Mouse (Mus musculus) MEL (cell line): ENCODE results near the gene Catip. TPM values are rescaled to one million over a fixed set of nuclear protein-coding genes. Genes with fewer than 3 reads are reported as not detected.
A peak's percentile ranks its signal among the peaks of the same experiment; 100 is the strongest.

ENCODE experiments used
- DNase-seq: peaks from one replicate; pipeline ENCODE4 v3.0.0; 2011; ENCODE audit warnings: low read depth, low spot score
- H3K27ac ChIP-seq: 2 replicates; pipeline ENCODE4 v1.5.1; 2012; ENCODE audit warnings: low read depth, mild to moderate bottlenecking, control low read depth, low read length, moderate library complexity; ENCODE audit not compliant: control insufficient read depth
- H3K27me3 ChIP-seq, 2 experiments: fragments of 150-350 bp in 1 of 2; sonication (generic) in 1 of 2; 2 replicates each; pipeline ENCODE4 v1.6.1; 2012; ENCODE audit warnings: low read length in 2 of 2, mild to moderate bottlenecking in 2 of 2, improper control_type of control experiment in 1 of 2, moderate library complexity in 1 of 2; ENCODE audit not compliant: insufficient read depth in 2 of 2, control insufficient read depth in 1 of 2
- H3K36me3 ChIP-seq, 2 experiments: 2 replicates each; pipeline ENCODE4 v1.6.1; 2012 to 2014; ENCODE audit warnings: low read length in 2 of 2, improper control_type of control experiment in 1 of 2, inconsistent platforms in 1 of 2, mild to moderate bottlenecking in 1 of 2; ENCODE audit not compliant: insufficient read depth in 2 of 2, control insufficient read depth in 1 of 2
- H3K4me1 ChIP-seq, 2 experiments: fragments of 150-350 bp in 1 of 2; sonication (generic) in 1 of 2; 2 replicates each; pipeline ENCODE4 v1.6.1; 2012; ENCODE audit warnings: low read length in 2 of 2, improper control_type of control experiment in 1 of 2, mild to moderate bottlenecking in 1 of 2; ENCODE audit not compliant: insufficient read depth in 2 of 2, control insufficient read depth in 1 of 2
- H3K4me3 ChIP-seq, 2 experiments: fragments of 150-350 bp in 1 of 2; sonication (generic) in 1 of 2; 2 replicates each; pipeline ENCODE4 v1.5.1; 2012; ENCODE audit warnings: low read depth in 2 of 2, low read length in 2 of 2, mild to moderate bottlenecking in 2 of 2, moderate library complexity in 2 of 2, control low read depth in 1 of 2, improper control_type of control experiment in 1 of 2; ENCODE audit not compliant: control insufficient read depth in 1 of 2, insufficient read depth in 1 of 2
- H3K79me2 ChIP-seq: 2 replicates; pipeline ENCODE4 v1.6.1; 2012; ENCODE audit warnings: mild to moderate bottlenecking, low read length, moderate library complexity; ENCODE audit not compliant: control insufficient read depth, poor library complexity, insufficient read depth
- H3K9ac ChIP-seq: 2 replicates; pipeline ENCODE4 v1.6.1; 2012; ENCODE audit warnings: low read depth, mild to moderate bottlenecking, control low read depth, low read length, moderate library complexity; ENCODE audit not compliant: control insufficient read depth, poor library complexity, severe bottlenecking
- H3K9me3 ChIP-seq: fragments of 150-350 bp; sonication (generic); replicated peaks from 2 replicates; pipeline ENCODE4 v1.6.1; 2012; ENCODE audit warnings: mild to moderate bottlenecking, low read length, improper control_type of control experiment, moderate library complexity; ENCODE audit not compliant: insufficient read depth
- BHLHE40 ChIP-seq: IDR thresholded peaks from 2 replicates; pipeline ENCODE4 v1.6.1; 2012; ENCODE audit warnings: low read depth, mild to moderate bottlenecking, inconsistent platforms, low read length, improper control_type of control experiment, borderline replicate concordance
- CHD1 ChIP-seq: IDR thresholded peaks from 2 replicates; pipeline ENCODE4 v1.6.1; 2012; ENCODE audit warnings: low read depth, mild to moderate bottlenecking, inconsistent platforms, low read length, improper control_type of control experiment
- CHD2 ChIP-seq: IDR thresholded peaks from 2 replicates; pipeline ENCODE4 v1.6.1; 2011; ENCODE audit warnings: low read length, improper control_type of control experiment
- ELF1 ChIP-seq: IDR thresholded peaks from 2 replicates; pipeline ENCODE4 v1.6.1; 2014; ENCODE audit warnings: low read depth, mild to moderate bottlenecking, inconsistent platforms, low read length, improper control_type of control experiment, moderate library complexity
- ETS1 ChIP-seq: IDR thresholded peaks from 2 replicates; pipeline ENCODE4 v1.6.1; 2012; ENCODE audit warnings: low read depth, mild to moderate bottlenecking, inconsistent platforms, low read length, improper control_type of control experiment, moderate library complexity
- JUND ChIP-seq: IDR thresholded peaks from 2 replicates; pipeline ENCODE4 v1.6.1; 2011; ENCODE audit warnings: low read depth, mild to moderate bottlenecking, improper control_type of control experiment, low read length
- MAFK ChIP-seq: IDR thresholded peaks from 2 replicates; pipeline ENCODE4 v1.6.1; 2011; ENCODE audit warnings: low read depth, mild to moderate bottlenecking, low read length, improper control_type of control experiment, borderline replicate concordance
- MAX ChIP-seq: IDR thresholded peaks from 2 replicates; pipeline ENCODE4 v1.6.1; 2011; ENCODE audit warnings: low read length, improper control_type of control experiment
- MAZ ChIP-seq: IDR thresholded peaks from 2 replicates; pipeline ENCODE4 v1.6.1; 2012; ENCODE audit warnings: low read depth, mild to moderate bottlenecking, inconsistent platforms, low read length, improper control_type of control experiment
- MYB ChIP-seq: IDR thresholded peaks from 2 replicates; pipeline ENCODE4 v1.6.1; 2011; ENCODE audit warnings: mild to moderate bottlenecking, low read depth, low read length, improper control_type of control experiment
- MYC ChIP-seq: IDR thresholded peaks from 2 replicates; pipeline ENCODE4 v1.6.1; 2011; ENCODE audit warnings: low read depth, mild to moderate bottlenecking, low read length, improper control_type of control experiment, moderate library complexity
- NELFE ChIP-seq: IDR thresholded peaks from 2 replicates; pipeline ENCODE4 v1.6.1; 2011; ENCODE audit warnings: low read depth, low read length, improper control_type of control experiment
- SIN3A ChIP-seq: IDR thresholded peaks from 2 replicates; pipeline ENCODE4 v1.6.1; 2012; ENCODE audit warnings: low read length, improper control_type of control experiment, inconsistent platforms
- SMC3 ChIP-seq: IDR thresholded peaks from 2 replicates; pipeline ENCODE4 v1.6.1; 2011; ENCODE audit warnings: low read depth, low read length, improper control_type of control experiment
- UBTF ChIP-seq: IDR thresholded peaks from 2 replicates; pipeline ENCODE4 v1.6.1; 2012; ENCODE audit warnings: low read depth, mild to moderate bottlenecking, inconsistent platforms, low read length, improper control_type of control experiment, moderate library complexity, borderline replicate concordance; ENCODE audit not compliant: insufficient read depth
- USF2 ChIP-seq, 2 experiments: IDR thresholded peaks; 2 replicates each; pipeline ENCODE4 v1.6.1; 2011 to 2012; ENCODE audit warnings: improper control_type of control experiment in 2 of 2, low read length in 2 of 2, borderline replicate concordance in 1 of 2, inconsistent platforms in 1 of 2, low read depth in 1 of 2, mild to moderate bottlenecking in 1 of 2; ENCODE audit not compliant: insufficient read depth in 1 of 2
- ZC3H11A ChIP-seq: IDR thresholded peaks from 2 replicates; pipeline ENCODE4 v1.6.1; 2012; ENCODE audit warnings: low read depth, mild to moderate bottlenecking, inconsistent platforms, low read length, improper control_type of control experiment
- polyA plus RNA-seq, 2 experiments: library from polyadenylated mRNA; stranded (reverse) in 1 of 2; unstranded in 1 of 2; fragments of >175 nt in 1 of 2; fragments of >200 nt in 1 of 2; gene quantifications; 2 replicates each; pipeline versions ENCODE4 v1.2.1 to v1.2.4; 2012; ENCODE audit warnings: low replicate concordance in 2 of 2, low read depth in 1 of 2; ENCODE audit not compliant: insufficient read length in 2 of 2, insufficient read depth in 1 of 2, missing spikeins in 1 of 2
- total RNA-seq: library from RNA; depleted of rRNA; stranded (reverse); fragments of 300-350 nt; gene quantifications from 2 replicates; pipeline ENCODE4 v1.2.3, GENCODE M21; 2012

Catip gene
- total and polyA plus RNA-seq, 3 experiments = 0.08 TPM; not detected in 1

GRCm38 (mm10) chr1:74332241-74332763 is 29.6 kb upstream of the Catip start (continued):
- TF ChIP-seq NELFE (peak; percentile 79), UBTF (no peak)

- no peaks in the 10 kb centered on the region for H3K79me2 ChIP-seq
- peak overlapping the region; percentile 51 to 72 for H3K4me3 ChIP-seq
- H3K27me3 ChIP-seq = no peaks in the 10 kb centered on the region
- H3K27ac ChIP-seq = no peak overlapping the region
- H3K36me3 ChIP-seq = peaks cover 0 to 13% of the 10 kb centered on the region in 2 experiments; a peak in 2 of 4 replicates
- H3K4me1 ChIP-seq = peaks cover 10 to 25% of the 10 kb centered on the region in 2 experiments
- TF ChIP-seq MYC (no peak), USF2 (IDR thresholded peaks at IDR 0.05; ENCODE audit: borderline replicate concordance in 1 of 2, insufficient read depth in 1 of 2, low read depth in 1 of 2, low read length in 2 of 2) (no peak), CHD2 (no peak), ETS1 (no peak), BHLHE40 (no peak), CHD1 (no peak), UBTF (no peak), SIN3A (no peak), ZC3H11A (no peak), JUND (no peak), MAX (no peak), MYB (no peak), MAFK (no peak), MAZ (no peak)
- no peaks in the 10 kb centered on the region for H3K9me3 ChIP-seq
- peak overlapping the region; percentile 54 for H3K9ac ChIP-seq
- no peak for DNase-seq
Measured at GRCm38 (mm10) chr1:74332930-74333329, 29.0 kb upstream of the Catip start.

- no peak for DNase-seq
- Histone ChIP-seq H3K36me3 (peaks cover 0 to 13% of the 10 kb centered on the region in 2 experiments; a peak in 2 of 4 replicates), H3K4me1 (peaks cover 10 to 25% of the 10 kb centered on the region in 2 experiments), H3K27ac (no peak overlapping the region), H3K9ac (no peak overlapping the region), H3K79me2 (no peaks in the 10 kb centered on the region), H3K27me3 (no peaks in the 10 kb centered on the region), H3K4me3 (no peak overlapping the region), H3K9me3 (no peaks in the 10 kb centered on the region)
- TF ChIP-seq MAZ (no peak), NELFE (no peak), SMC3 (no peak), ELF1 (no peak), ZC3H11A (no peak)
Measured at GRCm38 (mm10) chr1:74334607-74335006, 27.3 kb upstream of the Catip start.
